Mouse (Mus musculus) cerebellum, adult 2 months (tissue): ENCODE measurements around the gene Bcor.

Source experiments
- CTCF ChIP-seq: fragments of 200-500 bp; IDR thresholded peaks from 2 replicates; pipeline ENCODE4 v1.5.1; 2011; ENCODE audit warnings: low read depth, mild to moderate bottlenecking, control low read depth, low read length, moderate library complexity, borderline replicate concordance; ENCODE audit not compliant: insufficient read depth
- POLR2A ChIP-seq: fragments of 200-500 bp; IDR thresholded peaks from 2 replicates; pipeline ENCODE4 v1.6.1; 2011; ENCODE audit warnings: low read length, control low read depth, borderline replicate concordance; ENCODE audit not compliant: insufficient read depth

- no peak for TF ChIP-seq CTCF
- no peak for TF ChIP-seq POLR2A
Measured at GRCm38 (mm10) chrX:12170128-12170527, 10.0 kb upstream of the Bcor start.
